Mouse (Mus musculus): ENCODE data around the gene Tgif2.

- TF ChIP-seq CTCF (IDR thresholded peaks at IDR 0.05; ENCODE audit: low read depth, low read length) (no peak), GATA1 (IDR thresholded peaks at IDR 0.05; ENCODE audit: borderline replicate concordance, low read length) (no peak), TAL1 (conservative IDR thresholded peaks at IDR 0.05; ENCODE audit: low read depth, low read length) (no peak)
Observed at GRCm38 (mm10) chr2:156814344-156814801, 25.4 kb upstream of the Tgif2 start.

Data from G1E (cell line).